Mouse (Mus musculus): Measurements from ENCODE around the gene Ampd3.

The Ampd3 gene

DNA sequence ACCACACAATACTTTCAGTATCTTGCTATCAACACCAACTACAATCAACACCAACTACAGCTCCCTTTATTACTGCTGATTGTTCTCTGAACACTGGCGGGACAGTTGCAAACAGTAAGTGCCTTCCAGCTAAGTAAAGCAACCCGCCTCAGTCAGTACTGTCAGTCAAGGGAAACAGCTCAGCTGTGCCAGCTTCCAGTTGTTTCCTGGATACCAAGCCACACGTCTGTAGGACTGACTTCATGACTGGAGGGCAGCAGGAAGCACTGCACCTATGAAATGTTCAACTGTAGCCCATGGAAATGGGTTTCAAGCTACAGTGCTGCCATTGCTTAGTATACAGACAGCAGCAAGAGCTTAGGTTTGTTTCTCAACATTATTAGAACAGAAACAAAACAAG, 66.5 kb downstream of the Ampd3 start:
- no peak for DNase-seq (ENCODE audit: low spot score in 2 of 2)

DNA sequence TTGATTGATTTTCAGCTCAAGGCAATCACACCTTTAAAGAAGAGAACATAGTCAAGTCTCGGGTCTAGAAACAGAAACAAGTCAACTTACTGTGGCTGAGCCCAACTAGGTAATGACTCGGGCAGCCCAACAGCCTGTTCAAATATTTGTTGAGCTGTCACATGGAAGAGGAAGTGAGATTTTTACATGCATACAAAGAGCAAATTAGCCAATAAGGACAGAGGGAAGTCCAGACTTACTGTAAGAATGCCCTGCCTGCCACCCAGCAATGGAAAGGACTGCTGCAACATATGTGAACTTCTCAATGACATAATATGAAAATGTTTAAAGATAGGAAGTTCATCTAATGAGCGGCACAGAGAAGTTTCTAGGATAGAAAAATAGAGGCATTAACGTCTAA, 72.3 kb downstream of the Ampd3 start:
- no peak for DNase-seq (ENCODE audit: low spot score in 2 of 2)

DNA sequence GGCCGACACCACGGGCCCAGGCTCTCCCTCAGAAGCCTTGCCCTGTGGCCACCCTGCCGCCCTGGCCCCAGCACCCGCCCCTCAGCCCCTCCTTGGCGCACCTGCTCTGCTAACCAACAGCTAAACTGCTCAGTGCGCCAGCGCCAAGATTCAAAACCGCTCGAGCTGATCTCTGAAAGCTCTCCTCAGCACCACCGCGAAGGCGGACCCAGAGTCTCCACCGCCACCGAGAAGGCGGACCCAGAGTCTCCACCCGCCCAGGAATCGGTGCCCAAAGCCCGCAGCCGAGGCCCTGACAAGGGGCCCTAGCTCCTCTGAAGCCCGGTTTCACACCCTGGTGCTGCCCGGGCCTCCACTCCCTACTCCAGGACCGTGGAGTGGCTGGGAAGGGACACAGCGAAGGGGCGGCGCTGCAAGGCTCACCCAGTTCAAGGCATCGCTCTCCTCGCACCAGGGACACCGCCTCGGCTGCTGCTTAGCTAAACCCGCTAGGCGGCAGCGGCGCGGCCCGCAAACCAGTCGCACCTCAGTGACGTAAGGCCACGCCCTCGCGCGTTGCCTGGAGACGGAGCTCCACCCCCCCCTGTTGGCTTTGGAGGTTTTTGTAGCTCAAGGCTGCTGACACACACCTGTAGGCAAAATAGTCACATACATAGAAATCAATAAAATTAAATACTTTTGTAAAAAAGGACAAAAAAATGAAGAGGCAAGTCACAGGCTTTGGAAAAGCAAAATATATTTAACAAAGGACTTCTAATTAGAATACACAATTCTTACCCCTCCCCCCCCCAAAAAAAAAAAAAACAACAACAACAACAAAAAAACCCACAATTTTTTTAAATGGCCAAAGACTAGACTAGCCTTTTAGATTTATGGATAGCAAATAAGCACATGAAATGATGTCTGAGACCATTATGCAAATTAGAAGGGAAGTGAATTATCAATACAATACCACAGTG, 76.2 kb downstream of the Ampd3 start, which contains the start of gene Rnf141:
Rnf141 (minus strand) TSS at position 542 of the 959 bp plus-strand sequence.
- peak; percentile 88 to 95 for DNase-seq (ENCODE audit: low spot score in 2 of 2)

DNA sequence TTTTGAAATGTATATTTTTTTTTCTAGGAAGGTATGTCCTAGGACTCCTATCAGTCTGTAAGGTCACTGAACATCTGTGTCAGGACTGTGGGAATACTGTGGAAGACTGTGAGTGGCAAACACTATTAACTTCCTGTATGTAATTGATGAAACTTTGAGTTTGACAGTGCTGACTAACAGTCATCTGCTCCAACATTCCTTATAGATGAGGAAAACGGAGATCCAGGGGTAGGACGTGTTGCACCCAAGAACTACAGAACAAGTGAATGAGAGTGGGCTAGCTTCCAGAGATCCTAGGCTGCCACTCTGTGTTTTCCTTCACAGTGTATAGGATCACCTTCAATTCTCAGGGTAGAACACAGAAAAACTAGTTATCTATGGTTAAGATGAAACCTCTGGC, 79.3 kb downstream of the Ampd3 start:
- no peak for DNase-seq (ENCODE audit: low spot score in 2 of 2)

DNA sequence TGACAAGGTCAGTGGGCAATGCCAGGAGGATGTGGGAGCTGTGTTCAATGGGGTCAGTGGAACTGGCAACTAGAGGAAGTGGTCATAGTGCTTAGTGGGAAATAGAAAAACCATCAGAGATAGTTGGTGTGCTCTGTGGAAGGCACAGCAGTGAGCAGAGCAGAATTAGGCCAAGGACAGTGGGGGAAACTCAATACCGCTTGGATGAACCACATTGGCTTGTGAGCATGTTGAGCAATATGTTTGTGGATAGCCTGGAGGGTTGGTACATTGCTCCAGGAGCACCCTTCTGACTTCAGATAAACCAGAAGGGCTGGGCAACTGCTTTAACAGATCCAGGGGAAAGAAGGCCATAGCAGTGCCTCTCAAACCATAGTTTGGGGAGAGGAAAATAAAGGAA, 80.4 kb downstream of the Ampd3 start:
- DNase-seq (ENCODE audit: low spot score in 2 of 2): no peak

DNA sequence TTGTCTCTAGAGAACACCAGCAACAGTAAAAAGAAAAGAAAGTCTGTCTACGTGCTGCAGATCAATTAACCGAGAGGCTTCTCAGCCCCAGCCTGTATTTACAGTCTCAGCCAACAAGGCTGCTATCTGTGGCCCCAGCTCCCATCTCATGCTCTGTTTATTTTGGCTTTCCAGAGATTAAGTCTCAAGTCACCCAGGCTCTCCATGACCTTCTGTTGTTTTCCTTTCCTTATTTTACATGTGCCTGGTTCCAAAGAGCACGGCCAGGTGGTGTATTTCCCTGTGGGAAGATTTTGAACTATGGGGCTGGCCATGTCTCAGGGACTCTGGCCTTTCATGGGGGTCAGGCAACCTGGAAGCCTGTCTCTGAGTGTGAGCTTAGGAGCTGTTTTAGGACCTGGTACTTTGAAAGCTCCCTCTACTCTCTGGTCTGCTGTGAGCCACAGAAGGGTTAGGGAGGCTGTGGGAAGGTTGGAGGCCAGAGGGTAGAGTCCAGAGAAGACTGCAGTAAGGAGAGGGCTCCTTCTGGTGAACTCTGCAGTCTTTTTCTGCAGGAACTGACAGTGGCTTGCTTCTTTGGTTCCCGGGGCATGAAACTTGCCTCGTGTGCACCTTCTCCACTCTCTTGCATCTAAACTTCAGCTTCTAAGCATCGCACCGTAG, 83.7 kb downstream of the Ampd3 start:
- no peak for DNase-seq (ENCODE audit: low spot score in 2 of 2)

DNA sequence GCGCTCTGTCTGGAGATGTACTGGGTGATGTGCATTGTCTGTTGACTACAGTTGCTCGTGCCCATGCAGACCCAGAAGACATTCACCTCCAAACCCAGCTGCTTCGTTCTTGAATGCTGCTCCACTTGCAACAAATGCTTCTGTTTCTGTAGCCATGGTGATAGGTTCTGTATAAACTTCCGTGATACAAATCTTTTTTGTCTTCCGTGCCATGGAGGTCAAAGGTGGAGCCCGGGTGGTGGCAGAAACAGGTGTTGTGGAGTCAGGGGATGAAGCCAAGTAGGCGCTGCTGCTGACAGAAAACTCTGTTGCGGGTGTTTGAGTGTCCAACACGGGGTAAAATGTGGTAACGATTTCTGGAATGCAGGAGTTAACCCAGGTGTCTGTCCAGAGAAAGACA, 85.6 kb downstream of the Ampd3 start:
- DNase-seq (ENCODE audit: low spot score in 2 of 2): no peak

DNA sequence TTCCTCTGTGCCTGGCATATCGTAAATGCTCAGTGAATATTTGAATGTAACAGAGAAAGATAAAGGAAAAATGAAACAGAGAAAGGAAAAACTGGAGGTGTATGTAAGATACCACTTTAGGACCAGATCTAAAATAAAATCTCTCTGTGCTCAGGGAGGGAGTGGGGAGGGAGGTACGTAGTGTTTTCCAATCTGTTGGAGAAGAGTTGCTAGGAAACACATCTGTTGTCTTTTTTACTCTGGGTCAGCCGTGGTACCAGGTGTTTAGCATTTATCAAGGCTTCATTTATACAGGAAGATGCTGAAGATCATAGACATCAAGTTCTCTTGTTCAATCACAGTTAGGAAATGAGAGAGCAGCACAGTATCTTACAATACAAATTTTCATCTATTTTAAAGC, 86.5 kb downstream of the Ampd3 start:
- DNase-seq (ENCODE audit: low spot score in 2 of 2): no peak

DNA sequence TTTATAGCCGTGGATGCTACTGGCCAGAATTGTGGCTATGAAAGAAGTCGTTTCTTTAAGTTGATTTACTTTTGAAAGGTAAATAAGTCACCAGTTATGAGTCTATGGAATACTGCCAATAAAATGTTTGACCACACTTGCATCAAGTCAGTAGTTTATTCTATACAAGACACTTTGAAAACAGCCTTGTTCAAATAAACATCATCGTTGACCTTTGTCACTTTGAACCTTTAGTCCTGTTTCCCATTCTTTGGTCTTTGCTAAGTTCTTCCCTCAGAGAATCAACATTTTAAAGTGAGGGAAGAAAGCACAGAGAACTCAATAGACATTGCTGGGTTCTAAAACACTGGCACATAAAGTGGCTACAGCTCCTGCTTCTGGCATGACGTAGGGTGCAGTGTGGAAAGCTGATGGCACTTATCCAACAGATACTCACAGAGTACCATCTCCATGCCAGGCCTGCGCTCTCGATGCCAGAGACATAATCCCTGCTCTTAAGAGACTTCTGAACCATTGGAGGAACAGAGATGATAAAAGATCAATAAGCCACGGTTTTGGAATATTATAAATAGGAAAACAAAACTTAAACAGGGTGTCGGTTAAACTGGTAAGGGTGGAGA, 87.0 kb downstream of the Ampd3 start:
- DNase-seq (ENCODE audit: low spot score in 2 of 2): no peak

DNA sequence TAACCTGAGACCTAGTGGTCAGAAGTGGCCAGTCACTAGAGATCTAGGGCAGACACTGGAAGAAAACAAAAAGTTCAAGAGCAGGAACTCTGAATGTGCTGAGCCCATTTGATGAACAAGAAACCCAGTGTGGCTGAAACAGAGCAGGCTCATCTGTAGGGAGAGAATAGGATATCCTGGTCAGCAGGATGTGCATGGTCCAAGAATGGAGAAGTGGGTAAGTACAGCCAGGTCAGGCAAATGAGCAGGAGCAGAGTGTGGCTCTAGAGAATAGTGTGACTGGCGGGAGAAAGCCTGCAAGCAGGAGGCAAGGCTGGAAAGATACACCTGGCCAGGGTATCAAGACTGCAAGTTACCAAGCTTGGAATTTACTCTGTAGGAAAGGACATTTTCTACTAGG, 87.6 kb downstream of the Ampd3 start:
- DNase-seq (ENCODE audit: low spot score in 2 of 2): no peak

DNA sequence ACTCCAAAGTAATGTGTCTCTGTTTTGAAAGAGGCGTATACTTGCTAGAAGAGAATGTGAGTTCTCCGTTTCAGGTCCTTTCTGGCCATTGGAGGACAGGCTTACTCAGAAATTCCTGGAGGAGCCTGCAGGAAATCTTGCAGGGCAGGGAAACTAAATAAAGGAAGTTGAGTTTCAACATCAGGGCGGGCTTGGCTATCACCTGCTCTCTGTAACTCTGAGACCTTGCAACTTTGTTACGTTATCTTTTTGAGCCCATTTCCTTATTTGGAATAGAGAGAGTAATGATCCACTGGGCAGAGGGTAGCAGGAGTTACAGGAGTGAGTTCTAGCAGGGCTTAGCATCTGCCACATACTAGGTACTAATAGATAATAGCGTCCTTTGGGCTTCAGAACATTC, 92.1 kb downstream of the Ampd3 start:
- no peak for DNase-seq (ENCODE audit: low spot score in 2 of 2)

Measured in spleen, postnatal 14 days (tissue).